Mouse (Mus musculus) liver, postnatal 0 days (tissue): ENCODE results near the gene Ccl6. TPM values are rescaled to one million over a fixed set of nuclear protein-coding genes. Genes with fewer than 3 reads are reported as not detected.

Experiments used
- ATAC-seq: fragments of 200-750 bp; cut with Nextera tagmentation; 2 replicates; pipeline ENCODE4 v1.8.0; 2017; ENCODE audit warnings: mild to moderate bottlenecking, moderate library complexity
- DNase-seq: peaks from one replicate; pipeline ENCODE4 v3.0.0-alpha.2; 2016
- H3K27ac ChIP-seq: fragments of 300-500 bp; sonication (generic); 2 replicates; pipeline ENCODE4 v1.5.1; 2014; ENCODE audit warnings: antibody characterized with exemption, moderate library complexity, mild to moderate bottlenecking, low read depth
- H3K27me3 ChIP-seq: fragments of 300-500 bp; sonication (generic); 2 replicates; pipeline ENCODE4 v1.6.1; 2014; ENCODE audit warnings: low read length, control low read depth, mixed read lengths; ENCODE audit not compliant: insufficient read depth
- H3K36me3 ChIP-seq: fragments of 300-500 bp; sonication (generic); replicated peaks from 2 replicates; pipeline ENCODE4 v1.6.1; 2014; ENCODE audit warnings: mild to moderate bottlenecking, control low read depth, low read length, moderate library complexity, mixed read lengths; ENCODE audit not compliant: insufficient read depth
- H3K4me1 ChIP-seq: fragments of 300-500 bp; sonication (generic); 2 replicates; pipeline ENCODE4 v1.6.1; 2014; ENCODE audit warnings: antibody characterized with exemption, mild to moderate bottlenecking, control low read depth; ENCODE audit not compliant: insufficient read depth
- H3K4me2 ChIP-seq: fragments of 300-500 bp; sonication (generic); 2 replicates; pipeline ENCODE4 v1.6.1; 2014; ENCODE audit warnings: low read depth, mild to moderate bottlenecking, low read length, moderate library complexity, mixed read lengths
- H3K4me3 ChIP-seq: fragments of 300-500 bp; sonication (generic); 2 replicates; pipeline ENCODE4 v1.5.1; 2014; ENCODE audit warnings: low read depth, low read length
- H3K9ac ChIP-seq: fragments of 300-500 bp; sonication (generic); replicated peaks from 2 replicates; pipeline ENCODE4 v1.6.1; 2014; ENCODE audit warnings: mild to moderate bottlenecking, moderate library complexity
- H3K9me3 ChIP-seq: fragments of 300-500 bp; sonication (generic); 2 replicates; pipeline ENCODE4 v1.6.1; 2016; ENCODE audit warnings: mild to moderate bottlenecking, control low read depth, low read length, mixed read lengths
- CTCF ChIP-seq: sonication (generic); IDR thresholded peaks from 2 replicates; pipeline ENCODE4 v1.5.1; 2016; ENCODE audit warnings: antibody characterized with exemption, low read depth
- EP300 ChIP-seq: IDR thresholded peaks from 2 replicates; pipeline ENCODE4 v1.6.1; 2016; ENCODE audit warnings: antibody characterized with exemption, low read depth, mild to moderate bottlenecking
- WGBS: fragments of 180-500 bp; shearing (Covaris S2); extraction: QIAGEN DNeasy Blood & Tissue Kit; methylation state at CpG from one replicate; pipeline ENCODE4 v1.1.7; 2014; ENCODE audit not compliant: insufficient replicate concordance; 5-methylcytosine and 5-hydroxymethylcytosine counted together
- polyA plus RNA-seq: library from polyadenylated mRNA; unstranded; fragments of >200 nt; fragmentation: Nextera tagmentation; extraction: Ambion mirVana; gene quantifications from 2 replicates; pipeline ENCODE4 v1.2.1, GENCODE M21; 2015

The Ccl6 gene
- polyA plus RNA-seq, 1 experiment from 2014 or later: 55.2 TPM

- Histone ChIP-seq H3K9ac (no peak overlapping the region), H3K4me1 (peaks cover 3% of the 10 kb centered on the region; the same call in 1 of the 2 replicates), H3K36me3 (no peaks in the 10 kb centered on the region), H3K4me3 (no peak overlapping the region), H3K27me3 (no peaks in the 10 kb centered on the region), H3K9me3 (no peaks in the 10 kb centered on the region), H3K27ac (no peak overlapping the region), H3K4me2 (no peak overlapping the region)
- WGBS: 84% methylated on average over 2 of the region's 2 CpGs
- ATAC-seq (no peak), DNase-seq (no peak)
- peak; percentile 33 for TF ChIP-seq CTCF
- TF ChIP-seq EP300: no peak
These were observed 42.0 kb upstream of the Ccl6 start for GRCm38 (mm10) chr11:83634898-83635297.

GRCm38 (mm10) chr11:83634425-83634824 is 41.5 kb upstream of the Ccl6 start:
- 64% methylated on average over 4 of the region's 4 CpGs for WGBS
- no peak overlapping the region for H3K4me2 ChIP-seq

DNA sequence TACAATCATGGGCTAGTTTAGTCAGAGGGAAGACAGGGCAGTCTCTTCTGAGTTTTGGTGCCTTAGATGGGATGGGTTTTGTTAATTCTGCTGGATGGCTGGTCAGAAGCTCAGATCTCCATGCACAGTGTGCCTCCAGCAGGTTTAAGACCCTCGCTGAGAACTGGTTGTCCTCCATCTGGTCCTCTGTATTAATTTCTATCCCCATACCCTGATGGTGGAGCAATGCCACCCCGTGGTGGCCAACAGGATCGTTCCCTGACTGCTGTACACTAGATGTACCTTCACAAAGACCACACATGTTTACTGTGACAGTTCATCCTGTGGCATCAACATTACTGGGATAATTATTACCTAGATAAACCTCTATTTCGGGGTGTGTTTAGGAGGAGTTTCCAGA is 39.9 kb upstream of the Ccl6 start:
- Histone ChIP-seq H3K9me3 (no peaks in the 10 kb centered on the region), H3K4me1 (no peaks in the 10 kb centered on the region), H3K4me3 (no peak overlapping the region), H3K9ac (no peak overlapping the region), H3K36me3 (no peaks in the 10 kb centered on the region), H3K4me2 (no peak overlapping the region), H3K27me3 (no peaks in the 10 kb centered on the region), H3K27ac (no peak overlapping the region)
- TF ChIP-seq CTCF (peak; percentile 71), EP300 (no peak)
- 38% methylated on average over 4 of the region's 4 CpGs for WGBS
- DNase-seq (peak; percentile 31), ATAC-seq (peak; percentile 43; the same call in 1 of the 2 replicates)

More at GRCm38 (mm10) chr11:83634425-83634824, 41.5 kb upstream of the Ccl6 start:
- H3K4me1 ChIP-seq: peaks cover 3% of the 10 kb centered on the region; the same call in 1 of the 2 replicates
- TF ChIP-seq EP300 (no peak), CTCF (no peak)
- H3K27me3 ChIP-seq: no peaks in the 10 kb centered on the region
- no peak overlapping the region for H3K9ac ChIP-seq
- H3K4me3 ChIP-seq: no peak overlapping the region
- H3K36me3 ChIP-seq: no peaks in the 10 kb centered on the region
- no peak overlapping the region for H3K27ac ChIP-seq
- DNase-seq (no peak), ATAC-seq (no peak)
- H3K9me3 ChIP-seq: no peaks in the 10 kb centered on the region

- no peaks in the 10 kb centered on the region for H3K4me1 ChIP-seq
- no peaks in the 10 kb centered on the region for H3K27me3 ChIP-seq
- ATAC-seq (peak; percentile 33; the same call in 1 of the 2 replicates), DNase-seq (no peak)
- no peaks in the 10 kb centered on the region for H3K36me3 ChIP-seq
- H3K9me3 ChIP-seq: no peaks in the 10 kb centered on the region
- H3K27ac ChIP-seq: no peak overlapping the region
- H3K9ac ChIP-seq: no peak overlapping the region
- no peak overlapping the region for H3K4me2 ChIP-seq
- 52% methylated on average over 2 of the region's 2 CpGs for WGBS
- H3K4me3 ChIP-seq: no peak overlapping the region
- TF ChIP-seq EP300 (peak; percentile 45; the same call in 1 of the 2 replicates), CTCF (no peak)
These were observed 38.2 kb upstream of the Ccl6 start for GRCm38 (mm10) chr11:83631065-83631464.

DNA sequence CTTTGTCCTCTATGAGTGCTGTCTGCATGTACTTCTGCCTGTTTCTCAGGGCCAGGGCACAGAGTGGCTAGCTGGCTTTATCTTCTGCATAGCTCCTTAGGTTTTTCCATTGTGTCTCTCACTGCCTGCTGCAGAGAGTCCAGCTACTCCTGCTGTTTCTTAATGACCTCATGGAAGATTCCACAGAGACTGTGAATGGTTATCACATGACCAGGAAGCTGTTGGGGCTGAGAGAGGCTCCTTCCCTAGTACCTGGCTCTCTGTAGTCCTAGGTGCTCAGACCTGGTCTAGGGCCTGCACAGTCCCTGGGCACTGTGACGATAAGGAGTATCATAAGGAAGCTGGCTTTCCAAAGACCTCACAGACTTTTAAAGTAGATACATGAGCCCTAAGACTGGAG is 37.7 kb upstream of the Ccl6 start:
- DNase-seq (no peak), ATAC-seq (no peak)
- no peak overlapping the region for H3K27ac ChIP-seq
- no peak overlapping the region for H3K4me3 ChIP-seq
- no peaks in the 10 kb centered on the region for H3K9me3 ChIP-seq
- H3K4me1 ChIP-seq: no peaks in the 10 kb centered on the region
- no peak overlapping the region for H3K9ac ChIP-seq
- no peak for TF ChIP-seq EP300
- no peak for TF ChIP-seq CTCF
- H3K4me2 ChIP-seq: no peak overlapping the region
- 90% methylated on average over 1 of the region's 1 CpGs for WGBS
- no peaks in the 10 kb centered on the region for H3K36me3 ChIP-seq
- no peaks in the 10 kb centered on the region for H3K27me3 ChIP-seq

DNA sequence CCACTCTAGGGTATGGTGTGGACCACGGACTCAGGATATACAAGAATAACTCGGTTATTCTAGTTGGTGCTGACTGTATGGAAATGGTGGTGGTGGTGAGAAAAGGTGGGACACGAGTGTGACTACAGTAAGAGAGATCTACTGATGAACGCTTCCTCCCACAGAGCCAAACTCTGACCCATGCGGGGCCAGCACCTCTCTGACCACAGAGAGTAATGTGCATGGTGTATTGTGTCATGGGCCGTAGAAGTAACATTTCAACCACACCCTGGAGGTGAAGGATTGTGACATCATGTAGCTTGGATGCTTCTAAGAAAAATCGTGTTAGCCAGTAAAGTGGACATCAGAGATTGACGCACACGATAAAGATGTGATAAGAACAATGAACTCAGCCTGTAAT is 35.9 kb upstream of the Ccl6 start:
- no peak for TF ChIP-seq CTCF
- no peak for TF ChIP-seq EP300
- no peak for DNase-seq
- 71% methylated on average over 9 of the region's 9 CpGs for WGBS
- no peaks in the 10 kb centered on the region for H3K9me3 ChIP-seq
- H3K9ac ChIP-seq: no peak overlapping the region
- H3K4me1 ChIP-seq: no peaks in the 10 kb centered on the region
- no peak overlapping the region for H3K27ac ChIP-seq
- no peaks in the 10 kb centered on the region for H3K36me3 ChIP-seq
- H3K27me3 ChIP-seq: no peaks in the 10 kb centered on the region
- ATAC-seq: no peak
- H3K4me2 ChIP-seq: no peak overlapping the region
- H3K4me3 ChIP-seq: no peak overlapping the region

DNA sequence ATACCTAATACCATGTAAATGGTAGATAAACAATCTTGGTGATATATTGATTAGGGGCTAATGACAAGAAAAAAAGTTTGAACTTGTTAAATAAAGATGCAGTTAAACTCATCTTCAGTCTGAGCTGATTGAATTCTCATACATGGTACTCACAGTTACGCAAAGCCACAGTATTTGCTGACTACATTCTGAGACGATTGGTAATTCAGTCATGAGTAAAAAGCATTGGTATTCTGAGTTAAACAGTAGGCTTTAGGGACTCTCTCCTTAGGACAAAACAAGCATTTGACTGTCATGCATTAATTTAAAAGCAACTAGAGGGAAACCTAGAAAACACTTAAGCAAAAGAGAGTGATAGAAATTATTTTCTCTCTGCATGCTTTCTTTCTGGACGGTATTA is 30.7 kb upstream of the Ccl6 start:
- 75% methylated on average over 3 of the region's 3 CpGs for WGBS
- no peak overlapping the region for H3K4me2 ChIP-seq
- no peak overlapping the region for H3K4me3 ChIP-seq
- H3K4me1 ChIP-seq: no peaks in the 10 kb centered on the region
- H3K27me3 ChIP-seq: no peaks in the 10 kb centered on the region
- no peaks in the 10 kb centered on the region for H3K9me3 ChIP-seq
- ATAC-seq (no peak), DNase-seq (no peak)
- no peak overlapping the region for H3K9ac ChIP-seq
- H3K36me3 ChIP-seq: no peaks in the 10 kb centered on the region
- TF ChIP-seq CTCF (no peak), EP300 (no peak)
- H3K27ac ChIP-seq: no peak overlapping the region
